In the genomic region with DNA sequence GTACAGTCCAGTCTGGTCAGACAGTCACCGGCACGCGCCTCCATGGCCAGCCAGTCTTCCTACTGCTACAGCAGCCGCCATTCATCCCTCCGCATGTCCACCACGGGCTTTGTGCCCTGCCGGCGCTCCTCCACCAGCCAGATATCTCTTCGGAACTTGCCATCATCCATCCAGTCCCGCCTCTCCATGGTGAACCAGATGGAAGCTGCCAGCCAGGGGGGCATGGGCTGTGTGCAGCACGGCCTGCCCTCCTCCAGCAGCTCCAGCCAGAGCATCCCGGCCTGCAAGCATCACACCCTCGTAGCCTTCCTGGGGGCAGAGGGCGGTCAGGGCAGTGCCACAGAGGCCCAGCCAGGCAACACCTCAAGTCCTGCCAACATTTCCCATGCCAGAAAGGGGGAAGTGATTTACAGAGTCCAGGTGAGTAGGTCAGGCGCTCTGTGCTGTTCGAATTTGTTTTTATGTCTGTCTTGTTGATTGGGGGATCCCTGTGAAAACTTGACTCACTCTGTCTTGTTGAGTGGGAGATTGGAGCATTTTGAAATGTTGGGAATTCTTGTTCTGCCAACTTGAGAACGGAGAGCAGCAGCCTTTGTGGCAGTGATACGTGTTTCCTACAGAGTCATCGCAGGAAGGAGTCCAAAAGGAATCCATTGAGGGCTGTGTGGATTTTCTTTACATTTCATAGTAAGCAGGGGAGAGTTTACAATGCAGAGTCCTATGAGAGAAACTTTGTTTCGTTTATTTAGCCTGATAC, we compare ENCODE assay signal across 21 mouse cellular contexts.
A peak's percentile ranks its signal among the peaks of the same experiment; 100 is the strongest.
DNase-seq lines count a peak whose midpoint lies in the region; ATAC-seq lines count a peak whose summit lies in the region.
"Had no signal": no experiment of that assay in that cellular context is flagged by ENCODE, and none has a peak within 500 bp of the region (broad histone marks: within the 10 kb centered on the region; RNA-seq: fewer than 3 reads in every experiment).

No protein-coding gene starts in this region.

- no peaks in the 10 kb centered on the region for H3K27me3 ChIP-seq in heart, embryonic 13.5 days (replicated peaks)
- no peaks in the 10 kb centered on the region for H3K27me3 ChIP-seq in midbrain, embryonic 11.5 days (ENCODE audit: control insufficient read depth, insufficient read depth, low read length)
- no peaks in the 10 kb centered on the region for H3K27me3 ChIP-seq in midbrain, embryonic 16.5 days (ENCODE audit: control insufficient read depth, insufficient read depth, low read depth, low read length)
- H3K27me3 ChIP-seq in stomach, embryonic 16.5 days (ENCODE audit: control insufficient read depth, insufficient read depth, low read length) = no peaks in the 10 kb centered on the region
- H3K27me3 ChIP-seq: limb, embryonic 15.5 days; megakaryocyte, embryonic 14.5 days; midbrain, embryonic 15.5 days had no signal

- no peak overlapping the region for H3K4me2 ChIP-seq in heart, embryonic 13.5 days
- no peak overlapping the region for H3K4me2 ChIP-seq in midbrain, embryonic 11.5 days
- no peak overlapping the region for H3K4me2 ChIP-seq in midbrain, embryonic 16.5 days (ENCODE audit: low read length)
- no peak overlapping the region for H3K4me2 ChIP-seq in stomach, embryonic 16.5 days (ENCODE audit: low read depth, low read length)
- H3K4me2 ChIP-seq: hindbrain, embryonic 14.5 days; limb, embryonic 15.5 days; midbrain, embryonic 15.5 days had no signal

- 80% methylated on average over 20 of the region's 20 CpGs for WGBS in heart, embryonic 13.5 days
- 93% methylated on average over 20 of the region's 20 CpGs for WGBS in midbrain, embryonic 11.5 days
- 91% methylated on average over 20 of the region's 20 CpGs for WGBS in midbrain, embryonic 16.5 days
- 79% methylated on average over 20 of the region's 20 CpGs for WGBS in stomach, embryonic 16.5 days

- no peaks in the 10 kb centered on the region for H3K9me3 ChIP-seq in heart, embryonic 13.5 days
- H3K9me3 ChIP-seq in midbrain, embryonic 11.5 days (ENCODE audit: control insufficient read depth, low read length) = no peaks in the 10 kb centered on the region
- H3K9me3 ChIP-seq in midbrain, embryonic 16.5 days (replicated peaks; ENCODE audit: control insufficient read depth, low read length, poor library complexity, severe bottlenecking) = no peaks in the 10 kb centered on the region
- H3K9me3 ChIP-seq in stomach, embryonic 16.5 days (replicated peaks; ENCODE audit: control insufficient read depth, low read length) = no peaks in the 10 kb centered on the region
- H3K9me3 ChIP-seq: forebrain, embryonic 10.5 days; limb, embryonic 15.5 days; megakaryocyte, embryonic 14.5 days; midbrain, embryonic 15.5 days had no signal

- ATAC-seq in heart, embryonic 13.5 days (ENCODE audit: extremely low read depth, insufficient number of reproducible peaks, low FRiP score, low TSS enrichment) = no peak
- no peak for ATAC-seq in midbrain, embryonic 11.5 days (ENCODE audit: low FRiP score)
- ATAC-seq in midbrain, embryonic 16.5 days = no peak
- no peak for ATAC-seq in stomach, embryonic 16.5 days (ENCODE audit: insufficient read depth, low FRiP score)
- ATAC-seq: forebrain, postnatal 0 days; liver, postnatal 0 days; midbrain, embryonic 15.5 days had no signal

- peak; percentile 28 for DNase-seq in cerebellum, adult 9-11 months
- DNase-seq in cerebellum, postnatal 36 days = no peak
- DNase-seq in heart, postnatal 4 days = no peak
- DNase-seq in midbrain, embryonic 11.5 days (ENCODE audit: low spot score, missing footprints) = peak; percentile 56
- no peak for DNase-seq in MN1 (ENCODE audit: low spot score)
- DNase-seq: embryo, embryonic 11 days; forebrain, postnatal 0 days; kidney, adult 2 months; kidney, postnatal 25 days; liver, postnatal 0 days; lung, postnatal 14 days; right cerebral cortex, postnatal 14 days; spleen, adult 18-20 months had no signal

- no peak overlapping the region for H3K4me3 ChIP-seq in heart, embryonic 13.5 days
- no peak overlapping the region for H3K4me3 ChIP-seq in midbrain, embryonic 11.5 days (ENCODE audit: low read depth, low read length)
- no peak overlapping the region for H3K4me3 ChIP-seq in midbrain, embryonic 16.5 days (ENCODE audit: low read depth, low read length)
- H3K4me3 ChIP-seq in stomach, embryonic 16.5 days (replicated peaks; ENCODE audit: low read length) = no peak overlapping the region
- H3K4me3 ChIP-seq: forebrain, embryonic 10.5 days; limb, embryonic 15.5 days; megakaryocyte, embryonic 14.5 days; midbrain, embryonic 15.5 days had no signal

- no peak overlapping the region for H3K9ac ChIP-seq in heart, embryonic 13.5 days
- no peak overlapping the region for H3K9ac ChIP-seq in midbrain, embryonic 11.5 days (ENCODE audit: low read length)
- H3K9ac ChIP-seq in midbrain, embryonic 16.5 days (ENCODE audit: low read depth, low read length) = no peak overlapping the region
- no peak overlapping the region for H3K9ac ChIP-seq in stomach, embryonic 16.5 days (ENCODE audit: low read length)
- H3K9ac ChIP-seq: forebrain, postnatal 0 days; hindbrain, embryonic 14.5 days; limb, embryonic 15.5 days; liver, postnatal 0 days; midbrain, embryonic 15.5 days had no signal

- peaks cover 5% of the 10 kb centered on the region; the same call in 1 of the 2 replicates for H3K4me1 ChIP-seq in heart, embryonic 13.5 days
- H3K4me1 ChIP-seq in midbrain, embryonic 11.5 days (ENCODE audit: control insufficient read depth, insufficient read depth, low read length) = no peaks in the 10 kb centered on the region
- no peaks in the 10 kb centered on the region for H3K4me1 ChIP-seq in midbrain, embryonic 16.5 days (ENCODE audit: control insufficient read depth, insufficient read depth, low read length)
- peaks cover 6% of the 10 kb centered on the region; the same call in 1 of the 2 replicates for H3K4me1 ChIP-seq in stomach, embryonic 16.5 days (ENCODE audit: control insufficient read depth, insufficient read depth, low read length)
- H3K4me1 ChIP-seq: forebrain, embryonic 10.5 days; limb, embryonic 15.5 days; midbrain, embryonic 15.5 days had no signal

- H3K27ac ChIP-seq in heart, embryonic 13.5 days (replicated peaks) = peak overlapping the region; percentile 30
- no peak overlapping the region for H3K27ac ChIP-seq in midbrain, embryonic 11.5 days (ENCODE audit: low read depth, low read length)
- H3K27ac ChIP-seq in midbrain, embryonic 16.5 days (ENCODE audit: low read length) = no peak overlapping the region
- peak overlapping the region; percentile 66 for H3K27ac ChIP-seq in stomach, embryonic 16.5 days (ENCODE audit: low read length)
- H3K27ac ChIP-seq: forebrain, embryonic 10.5 days; hindbrain, embryonic 14.5 days; limb, embryonic 15.5 days; midbrain, embryonic 15.5 days had no signal

- H3K36me3 ChIP-seq in heart, embryonic 13.5 days = peaks cover 75% of the 10 kb centered on the region
- peaks cover 11% of the 10 kb centered on the region; the same call in 1 of the 2 replicates for H3K36me3 ChIP-seq in midbrain, embryonic 11.5 days (ENCODE audit: control insufficient read depth, insufficient read depth, low read length)
- H3K36me3 ChIP-seq in midbrain, embryonic 16.5 days (ENCODE audit: control insufficient read depth, insufficient read depth, low read length) = peaks cover 23% of the 10 kb centered on the region
- H3K36me3 ChIP-seq in stomach, embryonic 16.5 days (ENCODE audit: control insufficient read depth, insufficient read depth, low read length) = peaks cover 18% of the 10 kb centered on the region

Comparison
In these comparisons a context has a peak if more than half of its experiments do, and no peak if none do; other contexts are left out.
1. DNase-seq: peak in cerebellum, adult 9-11 months (single experiment) and midbrain, embryonic 11.5 days (single experiment); none in cerebellum, postnatal 36 days (0 of 2), heart, postnatal 4 days (single experiment) and MN1 (single experiment).
2. H3K27ac ChIP-seq: peak in heart, embryonic 13.5 days (single experiment) and stomach, embryonic 16.5 days (single experiment); none in midbrain, embryonic 11.5 days (single experiment) and midbrain, embryonic 16.5 days (single experiment).